Mouse (Mus musculus) intestine, postnatal 0 days (tissue): ENCODE measurements around the gene Pnck. TPM values are rescaled to one million over a fixed set of nuclear protein-coding genes. Genes with fewer than 3 reads are reported as not detected.
A peak's percentile ranks its signal among the peaks of the same experiment; 100 is the strongest.

Experiments used
- ATAC-seq: fragments of 200-750 bp; cut with Nextera tagmentation; 2 replicates; pipeline ENCODE4 v1.8.0; 2017; ENCODE audit warnings: mild to moderate bottlenecking, moderate TSS enrichment, moderate library complexity
- H3K27ac ChIP-seq: fragments of 300-500 bp; sonication (generic); 2 replicates; pipeline ENCODE4 v1.5.1; 2014; ENCODE audit warnings: mild to moderate bottlenecking, low read depth, low read length, moderate library complexity
- H3K27me3 ChIP-seq: fragments of 300-500 bp; sonication (generic); replicated peaks from 2 replicates; pipeline ENCODE4 v1.6.1; 2014; ENCODE audit warnings: low read length, mixed read lengths; ENCODE audit not compliant: control insufficient read depth, insufficient read depth
- H3K36me3 ChIP-seq: fragments of 300-500 bp; sonication (generic); 2 replicates; pipeline ENCODE4 v1.6.1; 2014; ENCODE audit warnings: mild to moderate bottlenecking, moderate library complexity; ENCODE audit not compliant: control insufficient read depth, insufficient read depth
- H3K4me1 ChIP-seq: fragments of 300-500 bp; sonication (generic); replicated peaks from 2 replicates; pipeline ENCODE4 v1.6.1; 2014; ENCODE audit warnings: antibody characterized with exemption, low read length, mixed read lengths; ENCODE audit not compliant: control insufficient read depth, insufficient read depth
- H3K4me2 ChIP-seq: fragments of 300-500 bp; sonication (generic); replicated peaks from 2 replicates; pipeline ENCODE4 v1.6.1; 2014; ENCODE audit warnings: low read depth, mild to moderate bottlenecking, moderate library complexity
- H3K4me3 ChIP-seq: fragments of 300-500 bp; sonication (generic); 2 replicates; pipeline ENCODE4 v1.5.1; 2014; ENCODE audit warnings: low read depth, low read length
- H3K9ac ChIP-seq: fragments of 300-500 bp; sonication (generic); 2 replicates; pipeline ENCODE4 v1.6.1; 2014; ENCODE audit warnings: mild to moderate bottlenecking, low read depth, low read length
- H3K9me3 ChIP-seq: fragments of 300-500 bp; sonication (generic); 2 replicates; pipeline ENCODE4 v1.6.1; 2016; ENCODE audit warnings: mixed run types; ENCODE audit not compliant: control insufficient read depth
- CTCF ChIP-seq: sonication (generic); IDR thresholded peaks from 2 replicates; pipeline ENCODE4 v1.5.1; 2016; ENCODE audit warnings: low read depth, mild to moderate bottlenecking, control low read depth, antibody characterized with exemption, moderate library complexity
- WGBS: fragments of 180-500 bp; shearing (Covaris S2); extraction: QIAGEN DNeasy Blood & Tissue Kit; methylation state at CpG from one replicate; pipeline ENCODE4 v1.1.7; 2014; 5-methylcytosine and 5-hydroxymethylcytosine counted together
- polyA plus RNA-seq: library from polyadenylated mRNA; unstranded; fragments of >200 nt; fragmentation: Nextera tagmentation; extraction: Ambion mirVana; gene quantifications from 2 replicates; pipeline ENCODE4 v1.2.1, GENCODE M21; 2015

Pnck gene
- polyA plus RNA-seq, 1 experiment from 2014 or later, result 8.5 TPM

DNA sequence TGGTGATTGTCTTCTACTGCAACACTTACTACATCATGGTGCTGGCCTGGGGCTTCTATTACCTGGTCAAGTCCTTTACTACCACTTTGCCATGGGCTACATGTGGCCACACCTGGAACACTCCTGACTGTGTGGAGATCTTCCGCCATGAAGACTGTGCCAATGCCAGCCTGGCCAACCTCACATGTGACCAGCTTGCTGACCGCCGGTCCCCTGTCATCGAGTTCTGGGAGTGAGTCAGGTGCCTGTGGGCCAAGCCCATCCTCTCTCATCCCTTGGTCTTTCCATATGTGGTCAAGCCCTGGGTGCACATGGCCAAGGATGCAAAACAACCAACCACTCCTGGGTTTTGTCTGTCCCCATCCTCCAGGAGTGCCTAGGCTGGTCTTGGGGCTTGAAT lies 16.8 kb upstream of the Pnck start:
- no peak overlapping the region for H3K27ac ChIP-seq
- no peaks in the 10 kb centered on the region; the same call in 1 of the 2 replicates for H3K4me1 ChIP-seq
- no peak overlapping the region for H3K4me2 ChIP-seq
- no peak for ATAC-seq
- no peak overlapping the region for H3K4me3 ChIP-seq
- no peak for TF ChIP-seq CTCF
- H3K27me3 ChIP-seq, result no peaks in the 10 kb centered on the region
- H3K36me3 ChIP-seq, result peaks cover 12% of the 10 kb centered on the region; the same call in 1 of the 2 replicates
- no peaks in the 10 kb centered on the region for H3K9me3 ChIP-seq
- no peak overlapping the region for H3K9ac ChIP-seq
- WGBS, result 96% methylated on average over 4 of the region's 4 CpGs

DNA sequence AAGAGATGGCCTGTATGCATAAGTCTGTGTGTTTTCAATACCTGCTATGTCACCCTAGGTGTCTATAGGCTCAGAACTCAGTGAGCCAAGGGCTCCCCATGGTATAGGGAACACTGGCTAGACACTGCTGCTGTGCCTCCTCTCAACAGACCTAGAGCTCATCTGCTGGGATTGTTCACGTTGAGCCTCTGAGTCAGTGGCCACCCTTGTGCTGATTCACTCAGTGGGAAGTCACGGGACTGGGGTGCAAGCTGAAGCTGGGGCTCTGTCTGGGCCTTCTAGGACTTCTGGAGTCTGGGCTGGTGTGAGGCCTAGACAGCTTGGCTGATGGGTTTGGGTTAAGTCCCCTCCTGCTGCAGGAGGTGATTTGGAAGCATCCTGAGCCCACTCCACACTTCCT lies 15.3 kb upstream of the Pnck start:
- H3K4me2 ChIP-seq, result peak overlapping the region; percentile 63
- WGBS, result 64% methylated on average over 2 of the region's 2 CpGs
- no peak overlapping the region for H3K27ac ChIP-seq
- H3K9me3 ChIP-seq, result no peaks in the 10 kb centered on the region
- H3K9ac ChIP-seq, result 0 out of 2 replicates have a peak overlapping the region, but pooled peaks have one; percentile 79
- no peaks in the 10 kb centered on the region; the same call in 1 of the 2 replicates for H3K4me1 ChIP-seq
- peak overlapping the region; percentile 60; the same call in 1 of the 2 replicates for H3K4me3 ChIP-seq
- no peak for TF ChIP-seq CTCF
- ATAC-seq, result no peak
- no peaks in the 10 kb centered on the region for H3K27me3 ChIP-seq
- H3K36me3 ChIP-seq, result peaks cover 6% of the 10 kb centered on the region; the same call in 1 of the 2 replicates

DNA sequence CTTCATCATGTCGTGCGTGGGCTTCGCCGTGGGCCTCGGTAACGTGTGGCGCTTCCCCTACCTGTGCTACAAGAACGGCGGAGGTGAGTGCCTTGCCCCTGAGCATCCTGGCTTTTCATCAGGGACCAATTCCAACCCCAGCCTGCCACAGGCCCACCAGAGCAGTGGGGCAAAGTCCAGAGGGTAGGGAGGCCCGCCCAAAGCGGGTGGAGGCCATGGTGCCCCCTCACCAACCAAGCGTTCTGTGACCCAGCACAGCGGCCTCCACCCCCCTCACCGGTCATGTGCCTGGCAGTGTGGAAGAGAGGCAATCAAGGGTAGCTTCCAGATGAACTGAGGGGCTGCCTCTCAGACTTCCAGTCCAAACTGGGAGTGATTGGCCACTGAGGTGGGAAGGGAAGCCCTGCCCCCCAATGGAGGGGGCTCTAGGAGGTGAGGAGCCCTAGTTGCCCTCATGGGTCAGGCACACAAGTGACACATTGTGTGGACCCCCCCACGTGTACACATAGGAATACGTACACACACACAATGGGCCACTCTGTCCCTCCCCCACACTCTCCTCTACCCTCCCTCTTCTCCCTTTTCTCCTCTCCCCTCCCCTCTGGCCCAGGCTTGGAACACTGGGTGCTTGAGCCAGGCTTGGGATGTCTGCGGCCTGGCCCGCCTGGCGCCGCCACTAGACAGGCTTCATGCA lies 14.2 kb upstream of the Pnck start:
- peak overlapping the region; percentile 85 for H3K27ac ChIP-seq

DNA sequence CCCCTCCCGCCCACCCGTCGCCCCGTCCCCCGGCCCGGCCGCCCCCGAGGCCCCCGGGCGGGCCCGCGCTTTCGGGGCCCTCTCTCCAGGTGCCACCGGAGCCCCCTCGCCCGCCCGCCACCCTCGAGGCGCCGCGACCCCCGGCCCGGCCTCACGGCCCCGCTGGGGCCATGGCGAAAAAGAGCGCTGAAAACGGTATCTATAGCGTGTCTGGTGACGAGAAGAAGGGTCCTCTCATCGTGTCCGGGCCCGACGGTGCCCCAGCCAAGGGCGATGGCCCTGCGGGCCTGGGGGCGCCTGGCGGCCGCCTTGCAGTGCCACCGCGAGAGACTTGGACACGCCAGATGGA lies 13.7 kb upstream of the Pnck start:
- Histone ChIP-seq H3K4me3 (peak overlapping the region; percentile 60), H3K27ac (peak overlapping the region; percentile 85), H3K4me1 (no peaks in the 10 kb centered on the region; the same call in 1 of the 2 replicates), H3K36me3 (no peaks in the 10 kb centered on the region; the same call in 1 of the 2 replicates), H3K9me3 (no peaks in the 10 kb centered on the region), H3K4me2 (peak overlapping the region; percentile 63), H3K27me3 (no peaks in the 10 kb centered on the region), H3K9ac (peak overlapping the region; percentile 79)
- 19% methylated on average over 14 of the region's 42 CpGs for WGBS
- 0 out of 2 replicates have a peak, but pooled peaks have one; percentile 0 for ATAC-seq
- TF ChIP-seq CTCF, result no peak

More for the DNA sequence above, 14.2 kb upstream of the Pnck start:
- H3K4me3 ChIP-seq, result peak overlapping the region; percentile 60
- peak overlapping the region; percentile 63 for H3K4me2 ChIP-seq
- WGBS, result 19% methylated on average over 20 of the region's 20 CpGs
- no peaks in the 10 kb centered on the region for H3K9me3 ChIP-seq
- H3K36me3 ChIP-seq, result peaks cover 3% of the 10 kb centered on the region; the same call in 1 of the 2 replicates
- H3K9ac ChIP-seq, result peak overlapping the region; percentile 79
- H3K27me3 ChIP-seq, result no peaks in the 10 kb centered on the region
- H3K4me1 ChIP-seq, result no peaks in the 10 kb centered on the region; the same call in 1 of the 2 replicates
- peak; percentile 20; the same call in 1 of the 2 replicates for ATAC-seq
- TF ChIP-seq CTCF, result no peak

DNA sequence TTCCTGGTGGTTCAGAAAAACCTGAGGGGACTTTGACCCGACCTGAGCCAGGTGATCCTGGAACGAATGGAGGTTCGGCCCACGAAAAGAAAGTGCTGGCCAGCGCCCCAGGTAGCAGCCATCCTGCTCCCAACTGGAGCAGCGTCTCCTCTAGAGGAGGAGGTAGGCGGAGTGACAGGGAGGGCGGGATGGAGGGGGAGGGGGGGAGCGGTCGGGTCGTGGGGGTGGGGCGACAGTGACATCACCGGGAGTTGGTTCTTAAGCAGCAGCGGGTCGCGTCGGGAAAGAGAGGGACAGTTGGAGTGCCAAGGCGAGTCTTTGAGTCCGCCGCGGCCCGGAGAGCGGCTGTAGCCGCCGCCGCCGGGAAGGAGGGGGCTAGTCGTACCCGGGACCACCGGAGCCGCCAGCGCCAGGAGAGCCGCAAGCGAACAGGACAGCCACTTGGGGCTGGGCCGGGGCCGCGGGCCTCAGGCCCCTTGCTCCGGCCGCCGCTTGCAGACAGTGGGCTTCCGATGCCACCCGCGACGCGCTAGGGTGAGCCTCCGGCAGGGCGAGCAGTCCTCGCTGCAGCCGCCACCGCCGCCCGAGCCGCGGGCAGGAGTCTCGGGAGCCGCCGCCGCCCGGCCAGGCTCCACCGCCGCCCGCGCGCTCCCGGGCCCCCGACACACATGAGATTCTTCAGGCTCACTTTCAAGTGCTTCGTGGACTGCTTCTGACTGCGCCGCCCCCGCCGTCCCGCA lies 13.1 kb upstream of the Pnck start, which contains the start of gene Slc6a8:
Gene Slc6a8 (plus strand): TSS at position 272 of the 740 bp plus-strand sequence.
- WGBS, result 12% methylated on average over 46 of the region's 72 CpGs
- H3K36me3 ChIP-seq, result no peaks in the 10 kb centered on the region; the same call in 1 of the 2 replicates
- no peak for TF ChIP-seq CTCF
- peak within 1 kb of the TSS; percentile 60 for H3K4me3 ChIP-seq
- H3K27me3 ChIP-seq, result no peaks in the 10 kb centered on the region
- H3K9me3 ChIP-seq, result no peaks in the 10 kb centered on the region
- H3K4me2 ChIP-seq, result peak within 1 kb of the TSS; percentile 63
- H3K9ac ChIP-seq, result peak within 1 kb of the TSS; percentile 79
- peak; percentile 71 for ATAC-seq
- H3K27ac ChIP-seq, result peak within 1 kb of the TSS; percentile 85
- H3K4me1 ChIP-seq, result no peaks in the 10 kb centered on the region; the same call in 1 of the 2 replicates

DNA sequence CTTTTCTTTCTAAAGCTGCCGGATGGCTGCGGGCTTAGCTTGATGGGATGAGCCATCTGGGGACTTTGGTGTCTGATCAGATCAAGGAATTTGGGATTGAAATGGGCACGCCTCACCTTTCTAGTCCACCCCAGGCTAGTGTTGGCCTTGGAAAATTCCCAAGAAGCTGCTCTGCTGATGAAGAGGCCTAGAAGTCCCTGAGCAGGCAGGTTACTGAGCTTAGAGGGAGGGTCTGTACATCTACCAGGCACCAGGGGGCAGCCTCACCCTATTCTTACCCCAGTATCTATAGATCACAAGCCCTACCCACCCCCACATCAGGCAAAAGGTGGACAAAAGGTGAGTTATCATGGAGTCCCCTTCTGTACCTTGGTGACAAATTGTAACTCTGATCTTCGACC lies 12.1 kb upstream of the Pnck start:
- H3K27ac ChIP-seq, result peak overlapping the region; percentile 85; the same call in 1 of the 2 replicates
- H3K27me3 ChIP-seq, result no peaks in the 10 kb centered on the region
- no peaks in the 10 kb centered on the region for H3K9me3 ChIP-seq
- H3K9ac ChIP-seq, result no peak overlapping the region
- peak; percentile 37 for ATAC-seq
- no peak overlapping the region for H3K4me3 ChIP-seq
- peak; percentile 75 for TF ChIP-seq CTCF
- H3K36me3 ChIP-seq, result no peaks in the 10 kb centered on the region; the same call in 1 of the 2 replicates
- WGBS, result 61% methylated on average over 4 of the region's 4 CpGs
- peak overlapping the region; percentile 63 for H3K4me2 ChIP-seq
- no peaks in the 10 kb centered on the region; the same call in 1 of the 2 replicates for H3K4me1 ChIP-seq
